Mouse (Mus musculus): ENCODE data around the gene Cyba.

GRCm38 (mm10) chr8:122469407-122469806 is 36.7 kb upstream of the Cyba start:
- no peak for TF ChIP-seq CTCF (IDR thresholded peaks at IDR 0.05; ENCODE audit: low read depth)
- TF ChIP-seq EP300 (IDR thresholded peaks at IDR 0.05; ENCODE audit: low read depth): no peak

All from liver, postnatal 0 days (tissue).